Mouse (Mus musculus): ENCODE measurements around the gene Sema3f. TPM values are rescaled to one million over a fixed set of nuclear protein-coding genes. Genes with fewer than 3 reads are reported as not detected.

Gene Sema3f
- polyA plus RNA-seq, 1 experiment = 30.7 TPM

- WGBS = 79% methylated on average over 6 of the region's 6 CpGs
- Histone ChIP-seq H3K27me3 (ENCODE audit: control insufficient read depth, insufficient read depth, low read length) (no peaks in the 10 kb centered on the region), H3K4me3 (ENCODE audit: low read depth, low read length) (no peak overlapping the region), H3K27ac (ENCODE audit: insufficient read depth, low read depth, low read length) (no peak overlapping the region), H3K4me1 (ENCODE audit: control insufficient read depth, insufficient read depth, insufficient read length, low read length) (peaks cover 10% of the 10 kb centered on the region), H3K36me3 (ENCODE audit: control insufficient read depth, insufficient read depth, low read length) (no peaks in the 10 kb centered on the region)
- no peak for TF ChIP-seq CTCF (IDR thresholded peaks at IDR 0.05; ENCODE audit: extremely low read depth, insufficient read length, insufficient replicate concordance, low read depth, low read length)
- no peak for TF ChIP-seq POLR2A (IDR thresholded peaks at IDR 0.05; ENCODE audit: low read depth, low read length)
These were observed 6.7 kb upstream of the Sema3f start for GRCm38 (mm10) chr9:107716951-107717350.

GRCm38 (mm10) chr9:107715632-107716031 is 5.4 kb upstream of the Sema3f start:
- Histone ChIP-seq H3K4me1 (ENCODE audit: control insufficient read depth, insufficient read depth, insufficient read length, low read length) (peaks cover 10% of the 10 kb centered on the region), H3K4me3 (ENCODE audit: low read depth, low read length) (no peak overlapping the region), H3K27me3 (ENCODE audit: control insufficient read depth, insufficient read depth, low read length) (no peaks in the 10 kb centered on the region), H3K27ac (ENCODE audit: insufficient read depth, low read depth, low read length) (no peak overlapping the region), H3K36me3 (ENCODE audit: control insufficient read depth, insufficient read depth, low read length) (no peaks in the 10 kb centered on the region)
- 94% methylated on average over 2 of the region's 2 CpGs for WGBS
- TF ChIP-seq POLR2A (IDR thresholded peaks at IDR 0.05; ENCODE audit: low read depth, low read length) (no peak), CTCF (IDR thresholded peaks at IDR 0.05; ENCODE audit: extremely low read depth, insufficient read length, insufficient replicate concordance, low read depth, low read length) (no peak)

GRCm38 (mm10) chr9:107714221-107714952 is 4.1 kb upstream of the Sema3f start:
- WGBS = 21% methylated on average over 12 of the region's 12 CpGs
- peaks cover 12% of the 10 kb centered on the region for H3K4me1 ChIP-seq (ENCODE audit: control insufficient read depth, insufficient read depth, insufficient read length, low read length)
- H3K4me3 ChIP-seq (ENCODE audit: low read depth, low read length) = no peak overlapping the region
- TF ChIP-seq CTCF (IDR thresholded peaks at IDR 0.05; ENCODE audit: extremely low read depth, insufficient read length, insufficient replicate concordance, low read depth, low read length) = no peak
- TF ChIP-seq POLR2A (IDR thresholded peaks at IDR 0.05; ENCODE audit: low read depth, low read length) = no peak
- no peaks in the 10 kb centered on the region for H3K27me3 ChIP-seq (ENCODE audit: control insufficient read depth, insufficient read depth, low read length)
- H3K27ac ChIP-seq (ENCODE audit: insufficient read depth, low read depth, low read length) = no peak overlapping the region
- H3K36me3 ChIP-seq (ENCODE audit: control insufficient read depth, insufficient read depth, low read length) = no peaks in the 10 kb centered on the region

- no peak for TF ChIP-seq POLR2A (IDR thresholded peaks at IDR 0.05; ENCODE audit: low read depth, low read length)
- no peak for TF ChIP-seq CTCF (IDR thresholded peaks at IDR 0.05; ENCODE audit: extremely low read depth, insufficient read length, insufficient replicate concordance, low read depth, low read length)
- H3K4me3 ChIP-seq (ENCODE audit: low read depth, low read length) = peak overlapping the region; percentile 72
- WGBS = under 1% methylated on average over 55 of the region's 55 CpGs
- peaks cover 9% of the 10 kb centered on the region for H3K4me1 ChIP-seq (ENCODE audit: control insufficient read depth, insufficient read depth, insufficient read length, low read length)
- peaks cover 15% of the 10 kb centered on the region for H3K27me3 ChIP-seq (ENCODE audit: control insufficient read depth, insufficient read depth, low read length)
- H3K36me3 ChIP-seq (ENCODE audit: control insufficient read depth, insufficient read depth, low read length) = no peaks in the 10 kb centered on the region
- H3K27ac ChIP-seq (ENCODE audit: insufficient read depth, low read depth, low read length) = no peak overlapping the region; the same call in 1 of the 2 replicates
These were observed 1.1 kb downstream of the Sema3f start for GRCm38 (mm10) chr9:107709096-107709696.

GRCm38 (mm10) chr9:107708439-107709095 is 1.7 kb downstream of the Sema3f start:
- TF ChIP-seq POLR2A (IDR thresholded peaks at IDR 0.05; ENCODE audit: low read depth, low read length) (no peak), CTCF (IDR thresholded peaks at IDR 0.05; ENCODE audit: extremely low read depth, insufficient read length, insufficient replicate concordance, low read depth, low read length) (no peak)
- no peak overlapping the region for H3K27ac ChIP-seq (ENCODE audit: insufficient read depth, low read depth, low read length)
- WGBS = 16% methylated on average over 21 of the region's 21 CpGs
- H3K4me1 ChIP-seq (ENCODE audit: control insufficient read depth, insufficient read depth, insufficient read length, low read length) = peaks cover 8% of the 10 kb centered on the region
- peaks cover 15% of the 10 kb centered on the region for H3K27me3 ChIP-seq (ENCODE audit: control insufficient read depth, insufficient read depth, low read length)
- H3K36me3 ChIP-seq (ENCODE audit: control insufficient read depth, insufficient read depth, low read length) = no peaks in the 10 kb centered on the region
- H3K4me3 ChIP-seq (ENCODE audit: low read depth, low read length) = peak overlapping the region; percentile 72

GRCm38 (mm10) chr9:107707701-107708438 is 2.4 kb downstream of the Sema3f start:
- Histone ChIP-seq H3K27me3 (ENCODE audit: control insufficient read depth, insufficient read depth, low read length) (peaks cover 15% of the 10 kb centered on the region), H3K4me3 (ENCODE audit: low read depth, low read length) (peak overlapping the region; percentile 72), H3K4me1 (ENCODE audit: control insufficient read depth, insufficient read depth, insufficient read length, low read length) (peaks cover 8% of the 10 kb centered on the region), H3K36me3 (ENCODE audit: control insufficient read depth, insufficient read depth, low read length) (no peaks in the 10 kb centered on the region), H3K27ac (ENCODE audit: insufficient read depth, low read depth, low read length) (no peak overlapping the region)
- WGBS = 10% methylated on average over 17 of the region's 17 CpGs
- TF ChIP-seq CTCF (IDR thresholded peaks at IDR 0.05; ENCODE audit: extremely low read depth, insufficient read length, insufficient replicate concordance, low read depth, low read length) = no peak
- TF ChIP-seq POLR2A (IDR thresholded peaks at IDR 0.05; ENCODE audit: low read depth, low read length) = no peak

Measured in small intestine, adult 2 months (tissue).